Mouse (Mus musculus): ENCODE measurements around the gene Mterf1b.

The Mterf1b gene

DNA sequence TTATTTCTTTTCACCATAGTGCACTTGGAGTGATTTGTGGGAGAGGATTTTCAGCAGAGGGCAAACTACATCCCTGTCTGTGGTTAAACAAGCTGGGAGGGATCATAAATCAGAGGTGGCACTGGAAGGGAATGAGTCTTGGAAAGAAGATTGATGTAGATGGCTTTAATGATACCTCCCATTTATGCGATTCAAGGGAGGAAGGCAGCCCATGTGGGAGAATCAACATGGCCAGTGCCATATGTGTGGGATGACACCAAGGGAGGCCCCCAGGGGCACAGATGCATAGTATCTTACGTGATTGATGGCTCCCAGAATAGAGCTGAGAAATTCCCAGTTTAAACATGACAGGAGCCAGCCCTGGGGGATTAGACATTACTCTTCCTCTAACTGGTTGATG, 48.0 kb downstream of the Mterf1b start:
- DNase-seq (ENCODE audit: low read depth in 2 of 2, low spot score in 2 of 2), result no peak

DNA sequence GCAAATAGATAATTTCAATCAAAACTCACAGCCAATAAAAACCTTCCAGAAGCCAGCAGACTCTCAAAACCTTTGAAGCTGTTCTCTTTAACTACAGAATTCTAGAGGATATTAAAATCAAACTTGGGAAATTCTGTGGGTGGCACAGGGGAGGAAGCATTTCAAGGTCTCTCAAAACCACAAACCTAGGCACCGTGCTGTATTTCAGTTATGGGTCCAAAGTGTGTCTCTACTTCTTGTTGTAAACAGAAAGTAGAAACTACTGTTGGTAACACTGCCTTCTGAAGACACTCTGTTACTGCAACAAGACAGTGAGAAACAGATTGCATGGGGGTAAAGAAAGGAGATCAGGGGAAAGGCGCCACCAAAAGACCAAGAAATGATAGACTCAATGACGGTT, 52.8 kb downstream of the Mterf1b start:
- no peak for DNase-seq (ENCODE audit: low read depth in 2 of 2, low spot score in 2 of 2)

DNA sequence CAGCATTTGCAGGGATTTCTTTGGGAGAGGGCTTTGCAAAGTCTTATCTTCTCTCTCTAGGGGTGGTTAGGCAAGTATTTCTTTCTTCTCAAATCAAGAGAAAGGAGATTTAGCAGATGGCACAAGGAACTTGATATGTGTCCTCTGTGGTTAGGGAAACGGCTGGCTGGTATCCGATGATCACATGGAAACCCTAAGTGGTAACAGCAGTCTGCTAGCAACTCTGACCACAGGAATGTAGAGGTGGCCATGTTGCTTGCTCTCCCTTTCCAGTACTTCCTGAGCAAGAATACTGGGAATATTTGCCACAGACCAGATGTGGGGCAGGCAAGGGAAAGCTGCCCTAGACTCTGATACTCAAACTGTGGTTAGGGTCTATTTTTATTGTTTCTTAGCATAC, 53.9 kb downstream of the Mterf1b start:
- DNase-seq (ENCODE audit: low read depth in 2 of 2, low spot score in 2 of 2), result no peak

Data from CD8-positive naive resting alpha-beta T cell, adult 2 months (primary cell).